Mouse (Mus musculus): ENCODE data around the gene Adam34. TPM values are rescaled to one million over a fixed set of nuclear protein-coding genes. Genes with fewer than 3 reads are reported as not detected.
"Not testable (repeated sequence)": the region's sequence is repeated elsewhere in the genome, so short reads cannot be mapped to it uniquely, and the experiment has no call there.

Adam34 gene
- not detected for total RNA-seq (2022)

DNA sequence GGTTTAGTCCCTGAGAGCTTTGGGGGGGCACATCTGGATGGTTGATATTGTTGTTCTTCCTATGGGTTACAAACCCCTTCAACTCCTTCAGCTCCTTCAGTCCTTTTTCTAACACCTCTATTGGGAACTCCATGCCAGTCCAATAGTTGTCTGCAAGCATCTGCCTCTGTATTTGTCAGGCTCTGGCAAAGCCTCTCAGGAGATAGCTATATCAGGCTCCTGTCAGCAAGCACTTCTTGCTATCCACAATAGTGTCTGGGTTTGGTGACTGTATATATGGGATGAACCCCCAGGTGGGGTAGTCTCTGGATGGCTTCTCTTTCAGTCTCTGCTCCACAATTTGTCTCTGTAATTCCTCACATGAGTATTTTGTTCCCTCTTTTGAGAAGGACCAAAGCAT lies at the start of gene Adam34:
TSS of gene Adam34 (minus strand) at position 101 of the 400 bp plus-strand sequence.
- DNase-seq (ENCODE audit: low spot score in 2 of 2) = no peak

DNA sequence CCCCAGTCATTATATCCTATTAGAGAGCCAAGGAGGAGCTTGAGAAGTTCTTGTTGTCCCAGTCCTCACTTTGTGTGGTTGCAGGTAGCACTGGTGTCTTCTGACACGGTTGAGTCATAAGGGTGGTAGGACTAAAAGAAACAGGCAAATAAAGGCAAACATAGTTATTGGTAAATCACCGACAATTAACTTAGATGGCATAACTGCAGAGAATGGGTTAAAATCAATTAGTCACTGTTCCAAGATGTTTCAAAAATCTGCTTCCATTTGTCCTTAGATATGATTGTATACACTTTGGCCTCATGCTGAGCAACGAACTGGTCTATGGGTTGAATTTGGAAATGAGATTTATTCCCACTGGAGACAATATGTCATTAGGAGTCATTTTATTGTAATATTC lies 82.7 kb downstream of the Adam34 start, which contains the start of gene Gm5346:
TSS of gene Gm5346 (minus strand) at position 101 of the 400 bp plus-strand sequence.
- no peak for DNase-seq (ENCODE audit: low spot score in 2 of 2)

DNA sequence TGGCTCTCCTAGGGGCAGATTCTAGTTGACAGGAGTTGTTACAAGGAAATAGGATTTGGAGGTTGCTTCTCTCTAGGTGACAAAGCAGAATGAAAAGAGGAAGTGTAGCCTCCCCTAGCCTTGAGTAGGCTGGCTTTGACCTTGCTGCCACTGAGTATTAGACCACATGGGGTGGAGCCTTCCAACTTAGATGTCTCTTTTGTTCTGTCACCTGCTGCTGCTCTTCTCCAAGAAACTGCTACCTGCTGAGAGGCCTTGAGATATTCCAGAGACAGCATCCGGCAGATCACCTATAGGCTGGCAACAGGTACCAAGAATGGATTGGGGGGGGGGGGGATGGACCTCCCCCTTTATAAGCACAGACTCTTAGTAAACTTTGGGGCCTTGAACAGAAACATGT lies 93.8 kb downstream of the Adam34 start:
- no peak for DNase-seq (ENCODE audit: low spot score in 2 of 2)

DNA sequence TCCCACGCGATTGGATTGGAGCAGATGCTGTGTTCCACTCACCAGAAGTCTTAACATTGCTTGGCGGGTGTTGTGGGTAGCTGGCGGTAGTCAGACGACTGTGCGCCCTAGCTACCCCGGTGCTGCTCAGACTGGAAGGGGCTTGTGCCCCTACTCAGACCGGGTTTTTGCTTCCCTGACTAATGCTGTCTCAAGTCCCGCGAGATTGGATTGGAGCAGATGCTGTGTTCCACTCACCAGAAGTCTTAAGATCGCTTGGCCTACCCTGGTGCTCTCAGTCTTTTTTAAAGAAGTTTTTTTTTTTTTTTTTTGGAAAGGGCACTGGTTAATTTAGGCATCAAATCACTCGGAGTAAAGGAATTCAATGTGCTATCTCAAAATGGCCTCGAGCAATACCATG lies 106.2 kb downstream of the Adam34 start:
- DNase-seq (ENCODE audit: low spot score in 2 of 2) = not testable (repeated sequence)

DNA sequence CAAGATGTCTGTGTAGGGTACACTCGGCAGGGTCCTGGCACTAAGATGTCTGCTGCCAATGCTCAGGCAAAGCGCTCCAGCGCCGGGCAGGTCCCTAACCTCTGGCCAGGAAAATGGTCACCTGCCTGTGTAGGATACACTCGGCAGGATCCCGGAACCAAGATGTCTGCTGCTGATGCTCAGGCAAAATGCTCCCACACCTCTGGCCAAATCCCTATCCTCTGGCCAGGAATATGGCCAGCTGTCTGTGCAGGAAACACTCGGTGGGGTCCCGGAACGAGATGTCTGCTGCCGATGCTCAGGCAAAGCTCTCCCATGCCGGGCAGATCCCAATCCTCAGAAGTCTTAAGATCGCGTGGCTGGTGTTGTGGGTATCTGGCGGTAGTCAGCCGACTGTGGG lies 106.7 kb downstream of the Adam34 start:
- not testable (repeated sequence) for DNase-seq (ENCODE audit: low spot score in 2 of 2)

Other genes starting within 250 kb of the Adam34 start
- not detected for gene Adam26b, start 181.9 kb downstream of the Adam34 start, total RNA-seq (2022)
- gene Adam26a, start 133.3 kb downstream of the Adam34 start, total RNA-seq (2022) = not detected
- gene Gm5346, start 82.8 kb downstream of the Adam34 start, total RNA-seq (2022) = not detected